Mouse (Mus musculus) spleen, postnatal 14 days (tissue): ENCODE data around the gene Dennd4c.

Experiments used
- DNase-seq, 2 experiments: peaks; one replicate each; pipeline ENCODE4 v3.0.0; 2021 to 2022; ENCODE audit warnings: low spot score in 2 of 2

Dennd4c gene

DNA sequence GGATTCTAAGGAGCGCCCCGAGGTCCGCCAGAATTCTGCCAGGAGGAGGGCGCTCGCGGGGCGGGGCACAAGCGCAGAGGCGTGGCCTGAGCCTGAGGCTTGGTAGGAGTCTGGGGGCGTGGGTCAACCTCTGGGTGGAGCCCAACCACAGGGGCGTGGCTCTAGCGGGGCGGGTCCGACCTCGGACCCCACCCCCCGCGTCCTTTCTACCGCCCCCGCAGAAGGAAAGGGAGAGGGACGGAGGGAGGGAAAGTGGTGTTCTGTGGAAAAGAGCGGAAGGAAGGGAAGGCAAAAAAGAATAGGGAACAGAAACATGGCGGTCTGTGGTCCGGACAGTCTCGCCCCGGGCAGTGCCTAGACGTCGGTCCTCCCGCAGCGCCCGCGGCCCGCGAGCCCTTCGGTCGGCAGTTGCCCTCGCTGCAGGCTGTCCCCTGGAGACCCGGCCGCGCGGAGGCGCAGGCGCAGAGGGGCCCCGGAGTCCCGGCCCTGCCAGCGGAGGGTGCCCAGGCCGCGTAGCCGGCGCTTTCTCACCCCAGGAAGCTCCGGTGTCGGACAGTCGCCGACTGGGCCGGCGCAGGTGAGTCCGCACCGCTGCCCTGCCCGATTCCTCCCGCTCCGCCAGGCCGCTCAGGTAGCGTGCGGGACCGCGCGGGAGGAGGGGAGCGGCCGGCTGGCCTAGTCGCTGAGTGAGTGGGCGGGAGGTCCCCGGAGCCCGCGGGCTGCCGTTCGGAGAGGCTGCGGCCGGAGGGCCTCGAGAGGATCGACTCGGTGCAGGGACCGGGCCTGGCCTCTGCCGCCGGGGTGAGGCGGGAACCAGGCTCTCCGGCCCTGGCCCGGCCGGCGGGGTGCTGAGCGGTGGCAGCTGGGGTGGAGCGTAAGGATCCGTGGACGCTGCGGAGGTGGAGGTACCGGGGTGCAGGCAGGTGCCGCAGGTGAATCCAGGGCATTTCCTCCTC is at the start of gene Dennd4c:
Gene Dennd4c (plus strand): TSS at position 220 of the 956 bp plus-strand sequence.
- DNase-seq, result peak; percentile 85 to 88

DNA sequence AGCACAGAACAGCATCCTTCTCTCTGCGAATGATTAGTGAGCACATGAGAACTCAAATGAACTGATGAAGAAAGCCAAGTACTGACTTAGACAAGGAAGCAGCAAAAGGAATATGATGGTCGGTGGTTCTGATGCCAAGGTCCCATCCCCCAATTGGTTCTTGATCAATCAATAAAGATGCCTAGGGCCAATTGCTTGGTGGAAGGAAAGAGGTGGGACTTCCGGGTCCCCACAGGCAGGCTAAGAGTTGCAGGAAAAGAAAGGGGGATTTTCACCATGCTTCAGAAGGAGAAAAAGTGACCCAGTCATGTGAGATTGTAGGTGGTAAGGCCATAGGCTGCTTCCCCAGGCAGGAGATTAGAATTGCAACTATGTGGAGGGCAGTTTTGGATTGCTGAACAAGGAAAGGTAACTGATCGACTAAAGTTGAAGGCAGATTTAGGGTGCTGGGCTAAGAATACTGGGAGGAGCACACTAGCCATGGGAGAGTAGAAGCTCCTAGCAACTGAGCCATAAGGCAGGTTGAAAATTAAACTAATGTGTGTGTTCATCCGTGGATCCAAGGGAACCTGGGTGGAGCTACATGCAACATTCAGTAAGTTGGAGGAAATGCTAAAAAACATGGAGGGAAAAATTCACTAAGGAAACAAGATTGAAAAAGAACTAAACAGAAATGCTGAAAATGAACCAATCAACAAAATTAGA is 49.0 kb upstream of the Dennd4c start:
- no peak for DNase-seq

DNA sequence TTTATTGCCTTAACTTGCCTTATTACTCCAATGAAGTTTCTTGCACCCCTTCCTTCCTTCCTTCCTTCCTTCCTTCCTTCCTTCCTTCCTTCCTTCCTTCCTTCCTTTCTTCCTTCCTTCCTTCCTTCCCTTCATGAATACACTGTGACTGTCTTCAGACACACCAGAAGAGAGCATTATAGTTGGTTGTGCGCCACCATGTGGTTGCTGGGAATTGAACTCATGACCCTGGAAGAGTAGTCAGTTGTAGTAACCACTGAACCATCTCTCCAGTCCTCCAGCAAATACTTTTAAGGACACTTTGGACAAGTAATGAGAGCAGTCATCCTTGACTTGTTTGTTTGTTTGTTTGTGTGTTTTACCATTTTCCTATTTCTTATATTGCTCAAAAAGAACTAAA is 39.6 kb upstream of the Dennd4c start:
- DNase-seq, result no peak

DNA sequence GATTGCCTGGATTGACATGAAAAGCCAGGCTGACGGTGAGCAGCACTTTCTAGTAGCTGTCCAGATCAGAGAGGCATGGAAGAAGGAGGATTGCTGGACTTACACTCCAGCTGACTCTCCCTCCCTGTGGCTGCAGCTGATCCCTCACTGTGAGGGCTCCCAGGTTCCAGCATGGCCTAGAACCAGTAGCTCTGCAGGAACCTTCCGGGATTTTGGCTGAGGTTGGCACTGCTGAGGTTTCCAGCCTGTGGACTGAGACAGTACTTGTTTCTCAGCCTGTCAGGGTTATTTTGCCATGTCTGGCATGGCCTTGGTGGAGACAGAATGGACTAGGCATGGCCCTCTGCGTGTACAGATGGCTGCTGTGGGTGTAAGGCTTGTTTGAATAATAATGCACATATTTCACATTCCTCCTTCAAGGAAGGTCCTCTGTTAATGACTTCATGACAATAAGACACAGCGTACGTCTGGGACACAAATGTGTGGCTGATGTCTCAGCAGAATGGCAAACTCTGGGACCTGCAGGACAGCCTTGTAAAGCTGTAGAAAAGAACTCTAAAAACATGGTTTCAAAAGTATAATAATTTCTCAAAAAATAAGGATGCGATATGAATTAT is 38.2 kb upstream of the Dennd4c start:
- no peak for DNase-seq

DNA sequence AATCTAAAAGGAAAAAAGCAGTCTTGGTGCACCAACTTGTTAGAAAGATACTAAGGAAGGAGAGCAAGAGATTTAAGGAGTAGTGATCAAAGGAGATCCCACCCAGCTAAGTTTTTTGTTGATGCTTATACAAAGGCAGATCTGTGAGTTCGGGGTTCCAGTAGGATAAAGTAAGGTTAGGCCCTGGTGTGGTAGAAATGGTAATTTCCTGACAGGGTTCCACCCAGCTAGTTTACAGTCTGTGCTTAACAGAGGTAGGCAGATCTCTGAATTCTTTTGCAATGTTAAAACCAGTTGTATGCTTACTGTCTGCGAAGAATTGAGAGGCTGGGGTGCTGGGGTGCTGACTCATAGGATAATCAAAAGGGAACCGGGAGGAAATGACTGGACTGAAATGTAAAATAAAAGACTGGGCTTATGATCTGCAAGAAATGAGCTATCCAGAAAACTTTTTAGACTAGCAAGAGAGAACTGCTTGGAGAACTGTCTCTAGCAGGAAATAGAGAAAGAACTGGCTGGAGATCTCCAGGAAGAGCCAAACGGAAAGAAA is 37.6 kb upstream of the Dennd4c start:
- no peak for DNase-seq

DNA sequence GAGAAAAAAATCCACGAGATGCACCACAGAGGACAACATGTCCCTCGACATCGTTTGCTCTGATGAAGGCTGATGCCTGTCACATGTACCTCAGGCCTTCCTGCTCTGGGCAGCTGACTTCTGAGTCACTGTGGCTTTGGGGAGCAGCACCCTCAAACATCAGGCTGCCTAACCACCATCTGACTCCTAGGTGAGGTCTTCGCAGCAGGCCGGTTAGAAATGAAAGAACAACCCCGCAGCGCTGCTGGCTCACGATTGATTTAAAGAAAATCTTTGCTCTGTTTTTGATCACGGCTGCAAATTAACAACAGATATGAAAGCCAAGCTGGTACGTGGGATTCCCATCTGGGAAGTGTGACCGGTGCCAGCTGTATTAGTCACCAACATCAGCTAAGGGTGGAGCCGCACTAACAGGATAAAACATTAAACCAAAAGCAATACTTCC is 35.6 kb upstream of the Dennd4c start:
- no peak for DNase-seq

DNA sequence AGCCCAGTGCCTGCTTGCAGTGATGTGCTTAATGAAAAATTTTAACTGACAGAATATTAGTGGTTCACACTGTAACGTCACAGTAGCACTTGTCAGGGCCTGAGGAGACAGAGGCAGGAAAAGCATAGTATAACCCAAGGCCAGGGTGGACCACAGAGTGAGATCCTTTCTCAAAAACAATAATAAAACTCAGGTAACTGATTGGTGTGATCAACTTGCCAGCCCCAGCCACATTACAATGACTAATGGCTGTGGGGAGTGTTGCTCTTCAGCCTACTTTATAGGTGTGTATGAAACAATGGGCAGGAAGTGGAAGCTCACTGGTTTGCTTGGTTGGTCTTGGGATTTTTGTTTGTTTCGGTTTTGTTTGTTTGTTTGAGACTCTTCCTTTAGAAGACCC is 34.8 kb upstream of the Dennd4c start:
- no peak for DNase-seq

DNA sequence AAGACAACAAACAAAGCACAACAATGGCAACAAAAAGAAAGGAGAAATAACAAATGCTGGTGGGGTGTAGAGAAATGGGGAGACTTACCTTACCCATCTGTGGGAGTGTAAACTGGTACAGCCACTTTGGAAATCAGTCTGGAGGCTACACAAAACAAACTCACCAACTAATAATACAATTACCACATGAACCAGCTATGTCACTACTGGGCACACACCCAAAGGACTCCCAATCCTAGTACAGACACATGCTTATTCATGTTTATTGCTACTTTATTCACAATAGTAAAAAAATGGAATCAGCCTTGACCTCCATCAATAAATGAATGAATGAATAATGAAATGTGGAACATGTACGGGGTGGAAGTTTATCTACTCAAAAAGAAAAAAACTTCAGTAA is 33.0 kb upstream of the Dennd4c start:
- DNase-seq, result no peak

DNA sequence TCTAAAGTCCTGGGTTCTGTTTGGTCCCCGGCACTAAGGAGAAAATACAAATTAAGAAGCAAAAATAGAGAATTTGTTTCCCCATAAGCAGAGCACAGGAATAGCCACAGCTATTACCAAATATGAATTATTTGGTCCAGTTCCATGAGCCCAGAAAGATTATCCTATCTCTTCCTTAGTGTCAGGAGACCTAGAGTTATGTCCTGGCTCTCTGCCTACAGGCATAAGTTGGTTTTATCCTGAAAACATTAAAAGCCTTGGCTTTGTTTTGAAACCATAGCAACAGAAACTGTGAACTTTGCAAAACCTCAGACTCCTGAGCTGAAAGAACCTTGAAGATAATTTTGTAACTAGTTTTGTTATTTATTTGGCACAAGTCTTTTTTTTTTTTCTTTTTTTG is 31.2 kb upstream of the Dennd4c start:
- no peak for DNase-seq

DNA sequence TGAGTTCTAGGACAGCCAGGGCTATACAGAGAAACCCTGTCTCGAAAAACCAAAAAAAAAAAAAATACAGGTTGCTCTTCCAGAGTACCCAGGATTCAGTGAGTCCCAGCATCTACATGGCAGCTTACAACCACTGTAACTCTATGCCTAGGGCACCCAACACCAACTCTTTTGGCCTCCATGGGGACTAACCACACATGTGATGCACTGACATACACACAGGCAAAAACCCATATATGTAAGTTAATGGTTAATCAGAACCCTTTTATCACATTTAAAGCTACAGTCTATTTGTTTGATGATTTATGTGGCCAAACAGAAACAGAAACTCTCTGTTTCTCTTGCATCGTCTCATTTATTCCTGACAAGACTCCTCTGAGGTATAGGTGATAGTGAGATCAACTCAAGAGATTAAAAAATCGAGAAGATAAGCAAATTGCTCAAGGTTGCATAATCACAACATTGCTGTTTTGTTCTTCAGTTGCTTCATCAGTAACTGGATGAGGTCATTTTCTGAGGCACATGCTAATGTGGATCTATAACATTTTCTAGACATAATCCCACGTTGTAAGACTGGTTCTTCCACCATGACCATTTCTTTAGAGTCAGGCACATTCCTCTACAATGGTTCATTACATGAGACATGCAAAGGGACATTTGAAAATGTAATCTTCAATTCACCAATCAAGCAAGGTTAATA is 29.3 kb upstream of the Dennd4c start:
- DNase-seq, result no peak

DNA sequence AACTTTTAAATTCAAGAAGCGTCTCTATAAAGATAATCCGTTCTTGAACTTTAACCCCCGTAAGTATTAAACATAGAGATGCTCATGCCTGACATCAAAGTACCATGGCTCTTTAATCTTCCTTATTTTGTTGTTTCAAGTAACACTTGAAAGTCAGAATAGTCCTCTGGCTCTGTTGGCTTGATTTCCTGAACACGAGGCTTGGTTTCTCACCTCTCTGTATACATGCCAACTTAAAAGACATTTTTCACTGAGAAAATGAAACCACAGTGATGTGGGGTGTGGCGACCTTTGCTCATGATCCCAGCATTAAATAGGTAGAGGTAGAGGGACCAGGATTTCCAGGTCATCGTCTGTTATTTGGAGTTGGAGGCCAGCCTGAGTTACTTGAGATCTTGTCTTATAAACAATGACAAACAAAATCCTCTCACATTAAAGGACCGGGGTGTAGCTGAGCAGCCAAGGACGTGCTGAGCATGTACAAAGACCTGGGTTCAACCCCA is 26.4 kb upstream of the Dennd4c start:
- DNase-seq, result no peak

DNA sequence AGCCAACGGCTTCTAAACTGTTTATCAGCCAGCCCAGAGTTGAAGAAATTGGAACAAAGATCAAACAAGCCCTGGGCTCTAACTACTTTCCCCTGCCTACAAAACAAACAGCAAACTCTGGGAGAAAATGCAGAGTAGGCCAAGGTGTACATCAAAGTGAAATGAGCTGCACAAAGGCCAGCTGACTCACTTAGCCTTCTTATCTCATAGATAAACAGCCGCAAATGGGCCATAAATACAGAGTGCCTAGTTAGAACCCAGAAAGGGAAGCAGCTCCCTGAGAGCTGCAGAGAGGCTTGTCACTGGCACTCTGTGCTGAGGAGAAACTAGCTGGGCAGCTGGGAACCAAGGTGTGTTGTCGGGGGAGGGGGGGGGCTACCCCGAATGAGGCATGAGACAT is 23.2 kb upstream of the Dennd4c start:
- no peak for DNase-seq

DNA sequence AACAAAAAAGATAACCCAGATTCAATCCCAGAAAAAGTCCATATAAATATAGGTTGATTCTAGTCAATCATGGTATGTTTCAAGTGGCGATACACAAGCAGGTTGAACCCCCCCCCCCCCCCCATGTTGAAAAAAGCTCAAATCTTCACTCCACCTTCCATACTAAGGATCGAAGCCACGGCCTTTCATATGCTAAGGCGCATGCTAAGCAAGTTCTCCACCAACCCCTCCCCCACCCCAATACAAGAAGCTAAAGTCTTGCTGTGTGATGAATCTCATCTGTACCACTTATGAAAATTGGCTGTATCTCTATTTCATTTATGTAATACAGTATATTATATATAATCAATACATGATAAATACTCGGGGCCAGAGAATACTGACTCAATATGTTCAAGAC is 22.2 kb upstream of the Dennd4c start:
- no peak for DNase-seq

DNA sequence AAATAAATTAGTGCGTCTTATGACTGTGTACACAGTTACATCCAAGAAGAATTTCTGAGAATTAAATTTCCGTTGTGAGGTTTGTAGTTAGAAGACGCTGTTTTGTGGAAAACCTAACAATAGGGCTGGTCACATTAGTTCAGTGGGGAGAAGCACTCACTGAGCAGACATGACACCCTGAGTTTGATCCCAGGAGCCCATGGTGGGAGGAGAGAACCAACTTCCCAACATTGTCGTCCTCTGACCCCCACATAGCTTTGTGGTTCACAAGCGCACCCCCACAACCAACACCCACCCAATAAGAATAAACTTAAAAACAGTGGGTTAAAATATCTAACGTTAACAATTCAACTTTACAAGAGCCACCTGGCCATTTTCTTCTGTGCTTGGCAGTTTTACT is 18.5 kb upstream of the Dennd4c start:
- DNase-seq, result no peak

DNA sequence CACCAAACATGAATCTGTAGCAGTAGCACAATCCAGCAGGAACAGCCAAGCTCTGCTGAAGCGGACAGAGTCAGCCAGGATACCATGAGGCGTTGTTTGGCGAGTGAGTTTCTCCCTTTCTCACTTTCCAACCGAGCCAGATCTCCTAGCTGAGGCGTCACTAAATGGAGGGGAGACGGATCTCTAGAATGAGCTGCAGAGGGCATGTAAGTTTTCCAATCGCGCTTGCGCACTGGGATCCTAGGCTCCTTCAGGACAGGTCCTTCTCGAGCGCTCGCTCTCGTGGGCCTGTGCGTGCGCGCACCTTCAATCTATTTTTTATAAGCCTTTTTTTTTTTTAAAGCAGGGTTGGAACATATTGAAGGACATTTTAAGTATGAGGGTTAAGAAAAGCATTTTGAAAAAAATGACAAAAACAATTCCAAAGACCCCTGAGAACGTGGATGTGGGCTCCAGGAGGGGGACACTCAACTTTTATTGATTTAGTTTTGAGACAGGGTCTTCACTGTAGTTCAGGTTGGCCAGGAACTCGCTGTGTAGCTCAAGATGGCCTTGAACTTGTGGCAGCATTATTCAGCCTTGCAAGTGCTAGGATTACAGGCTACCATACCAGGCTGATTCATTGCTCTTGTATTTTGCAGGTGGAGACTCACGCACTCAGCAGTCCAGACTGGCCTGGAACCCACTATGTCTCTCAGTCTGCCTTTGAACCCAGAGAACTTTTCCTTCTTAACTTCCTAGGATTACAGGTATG is 14.1 kb upstream of the Dennd4c start:
- DNase-seq, result no peak

DNA sequence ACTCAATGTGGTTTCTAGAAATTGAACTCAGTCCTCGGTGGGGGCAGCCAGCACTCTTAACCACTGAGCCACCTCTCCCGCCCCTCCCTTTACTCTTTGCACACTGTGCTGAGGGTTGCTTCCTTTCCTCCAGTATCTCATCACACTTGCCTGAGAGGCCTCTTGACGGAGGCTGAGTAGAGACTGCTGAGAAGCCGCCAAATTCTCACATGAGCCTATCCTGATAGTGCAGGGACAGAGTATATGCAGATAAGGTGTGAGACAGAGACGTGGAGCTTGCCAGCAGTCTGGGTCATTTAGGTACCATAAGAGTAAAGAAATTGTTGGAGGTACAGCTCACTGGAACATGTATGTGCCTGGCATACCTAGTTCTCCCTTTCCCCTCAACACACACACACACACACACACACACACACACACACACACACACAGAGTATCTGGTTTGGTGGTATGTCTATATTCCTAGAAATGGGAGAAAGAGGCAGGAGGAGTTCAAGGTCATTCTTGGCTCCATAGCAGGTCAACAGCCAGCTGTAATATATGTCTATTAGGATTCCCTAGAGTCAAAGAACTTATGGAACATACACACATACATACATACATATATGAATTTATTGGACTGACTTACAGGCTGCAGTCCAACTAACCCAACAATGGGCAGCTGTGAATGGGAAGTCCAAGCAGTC is 8.9 kb upstream of the Dennd4c start:
- no peak for DNase-seq

DNA sequence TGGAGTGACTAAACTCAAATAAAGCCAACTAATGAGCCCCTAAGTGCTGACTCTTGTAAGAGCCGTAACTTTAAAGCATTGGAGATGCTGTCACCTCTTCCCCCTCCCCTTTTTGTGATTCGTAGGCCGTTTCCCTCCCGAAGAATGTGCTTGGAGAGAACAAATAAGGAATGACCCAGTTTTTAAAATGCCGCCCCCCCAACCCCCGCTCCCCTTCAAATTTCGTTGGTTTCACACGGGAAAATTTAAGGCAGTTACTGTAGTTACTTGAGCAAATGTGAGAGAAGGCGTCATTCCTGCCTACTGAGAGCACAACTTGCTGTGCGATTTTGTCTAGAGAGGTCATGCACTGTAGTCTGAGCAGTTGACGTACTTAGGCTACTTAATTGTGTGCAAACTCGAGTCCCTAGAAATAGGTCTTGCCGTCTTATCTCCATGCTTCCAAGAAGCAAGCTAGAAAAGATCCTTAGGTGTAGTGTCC is 1.0 kb downstream of the Dennd4c start:
- no peak for DNase-seq

DNA sequence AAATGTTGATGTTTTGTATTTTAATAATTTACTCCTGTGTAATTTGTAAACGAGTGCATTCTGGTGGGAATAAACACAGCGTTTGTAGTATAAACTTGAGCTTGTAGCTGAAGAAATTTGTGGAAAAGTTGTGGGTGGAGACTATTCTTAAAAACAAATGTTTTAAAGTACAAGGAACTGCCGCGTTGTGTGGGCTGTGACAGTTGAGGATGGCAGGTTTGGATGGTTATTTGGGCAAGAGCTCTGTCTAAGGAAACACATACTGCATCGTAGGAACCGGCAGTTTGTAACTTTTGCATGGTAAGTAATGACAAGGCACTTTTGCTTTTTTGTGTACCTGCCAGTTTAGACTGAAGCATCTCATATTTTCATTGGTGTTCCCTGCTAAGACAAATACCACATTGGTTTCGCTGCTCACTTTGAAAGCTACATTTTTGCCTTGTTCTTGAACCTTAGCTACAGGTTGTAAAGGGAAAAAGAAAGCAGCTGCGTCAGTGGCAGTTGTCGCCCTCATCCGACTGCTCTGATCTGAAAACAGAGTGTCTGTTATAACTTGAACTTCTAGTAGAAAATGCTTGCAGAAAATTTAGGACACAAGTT is 2.1 kb downstream of the Dennd4c start:
- DNase-seq, result no peak

DNA sequence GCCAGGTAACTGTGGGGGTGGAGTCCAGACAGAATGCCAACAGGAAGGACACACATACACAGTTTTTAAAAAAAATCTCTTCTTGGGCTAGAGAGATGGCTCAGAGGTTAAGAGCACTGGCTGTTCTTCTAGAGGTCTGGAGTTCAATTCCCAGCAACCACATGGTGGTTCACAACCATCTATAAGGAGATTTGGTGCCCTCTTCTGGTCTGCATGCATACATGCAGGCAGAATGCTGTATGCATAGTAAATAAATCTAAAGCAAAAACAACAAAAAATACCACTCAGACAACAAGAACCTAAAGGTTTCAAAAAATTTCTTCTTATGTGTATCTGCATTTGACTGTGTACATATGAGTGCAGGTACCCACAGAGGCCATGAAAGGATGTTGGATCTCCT is 16.0 kb downstream of the Dennd4c start:
- no peak for DNase-seq

DNA sequence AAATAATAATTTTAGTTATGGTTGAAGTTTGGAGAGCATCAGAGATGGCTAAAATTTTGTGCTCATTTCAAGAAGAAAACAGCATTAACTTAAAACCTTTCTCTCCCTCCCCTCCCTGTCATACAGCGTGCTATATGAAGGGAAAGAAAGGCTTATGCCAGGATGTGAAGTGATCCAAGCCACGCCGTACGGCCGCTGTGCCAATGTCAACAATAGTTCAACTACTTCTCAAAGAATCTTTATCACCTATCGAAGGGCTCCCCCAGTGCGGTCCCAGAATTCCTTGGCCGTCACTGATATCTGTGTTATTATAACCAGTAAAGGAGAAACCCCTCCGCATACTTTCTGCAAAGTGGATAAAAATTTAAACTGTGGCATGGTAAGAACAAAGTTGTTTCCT is 29.2 kb downstream of the Dennd4c start:
- no peak for DNase-seq
